Mouse (Mus musculus) embryo, embryonic 11 days (tissue): ENCODE results near the gene Kynu.

Experiments used
- DNase-seq: peaks from one replicate; pipeline ENCODE4 v3.0.0-alpha.2; 2015

Kynu gene

GRCm38 (mm10) chr2:43555062-43555888 lies at the start of gene Kynu:
Gene Kynu (plus strand): TSS chr2:43555329.
- peak; percentile 58 for DNase-seq

- no peak for DNase-seq
Observed at GRCm38 (mm10) chr2:43506182-43506581, 48.9 kb upstream of the Kynu start.

GRCm38 (mm10) chr2:43513852-43514251 lies 41.3 kb upstream of the Kynu start:
- peak; percentile 14 for DNase-seq

GRCm38 (mm10) chr2:43534417-43534816 lies 20.7 kb upstream of the Kynu start:
- no peak for DNase-seq

GRCm38 (mm10) chr2:43542615-43543014 lies 12.5 kb upstream of the Kynu start:
- DNase-seq = no peak

GRCm38 (mm10) chr2:43545665-43546064 lies 9.5 kb upstream of the Kynu start:
- DNase-seq = no peak

- DNase-seq = no peak
Observed at GRCm38 (mm10) chr2:43546448-43546847, 8.7 kb upstream of the Kynu start.

GRCm38 (mm10) chr2:43554216-43554615 lies 913 bp upstream of the Kynu start:
- no peak for DNase-seq

GRCm38 (mm10) chr2:43555889-43556285 lies 758 bp downstream of the Kynu start:
- DNase-seq = no peak

- DNase-seq = no peak
Observed at GRCm38 (mm10) chr2:43556985-43557384, 1.9 kb downstream of the Kynu start.

- DNase-seq = no peak
Observed at GRCm38 (mm10) chr2:43561209-43561608, 6.1 kb downstream of the Kynu start.

- no peak for DNase-seq
Observed at GRCm38 (mm10) chr2:43562779-43563178, 7.7 kb downstream of the Kynu start.

GRCm38 (mm10) chr2:43568406-43568805 lies 13.3 kb downstream of the Kynu start:
- no peak for DNase-seq

- no peak for DNase-seq
Observed at GRCm38 (mm10) chr2:43573526-43573925, 18.4 kb downstream of the Kynu start.

- peak; percentile 7 for DNase-seq
Observed at GRCm38 (mm10) chr2:43583243-43583812, 28.2 kb downstream of the Kynu start.

- DNase-seq = no peak
Observed at GRCm38 (mm10) chr2:43585508-43585907, 30.4 kb downstream of the Kynu start.

- DNase-seq = no peak
Observed at GRCm38 (mm10) chr2:43587832-43588231, 32.7 kb downstream of the Kynu start.

- no peak for DNase-seq
Observed at GRCm38 (mm10) chr2:43592001-43592704, 37.0 kb downstream of the Kynu start.

GRCm38 (mm10) chr2:43613571-43613970 lies 58.4 kb downstream of the Kynu start:
- DNase-seq = peak; percentile 86

- DNase-seq = no peak
Observed at GRCm38 (mm10) chr2:43621140-43621539, 66.0 kb downstream of the Kynu start.

GRCm38 (mm10) chr2:43622844-43623243 lies 67.7 kb downstream of the Kynu start:
- DNase-seq = peak; percentile 34

- DNase-seq = no peak
Observed at GRCm38 (mm10) chr2:43631786-43632185, 76.7 kb downstream of the Kynu start.

- DNase-seq = peak; percentile 19
Observed at GRCm38 (mm10) chr2:43636498-43636897, 81.4 kb downstream of the Kynu start.

- DNase-seq = no peak
Observed at GRCm38 (mm10) chr2:43646962-43647361, 91.8 kb downstream of the Kynu start.
